Mouse (Mus musculus) megakaryocyte-erythroid progenitor cell, adult 5-6 weeks (primary cell): ENCODE measurements around the gene 0610030E20Rik. TPM values are rescaled to one million over a fixed set of nuclear protein-coding genes. Genes with fewer than 3 reads are reported as not detected.
A peak's percentile ranks its signal among the peaks of the same experiment; 100 is the strongest.

Experiments
- ATAC-seq: replicated peaks from 2 replicates; pipeline ENCODE4 v1.8.0; 2016; ENCODE audit warnings: mild to moderate bottlenecking, inconsistent platforms; ENCODE audit not compliant: severe bottlenecking, poor library complexity, low FRiP score, low TSS enrichment
- total RNA-seq, 2 experiments: library from RNA; stranded (forward) in 1 of 2; stranded (reverse) in 1 of 2; fragments of 200-1000, 215-1000 nt in 1 of 2; fragments of >200 nt in 1 of 2; fragmentation: Nextera tagmentation in 1 of 2; gene quantifications; 2 replicates each; pipeline ENCODE4 v1.2.3; 2014 to 2017

The 0610030E20Rik gene
- total RNA-seq, 2 experiments from 2014 or later, result 15.2 to 28.5 TPM

- no peak for ATAC-seq
These were observed 40.7 kb downstream of the 0610030E20Rik start for GRCm38 (mm10) chr6:72387816-72388215.

GRCm38 (mm10) chr6:72388266-72388665 lies 41.1 kb downstream of the 0610030E20Rik start:
- no peak for ATAC-seq

GRCm38 (mm10) chr6:72388791-72389329 lies 41.7 kb downstream of the 0610030E20Rik start:
- no peak for ATAC-seq

- peak; percentile 85 for ATAC-seq
These were observed 42.4 kb downstream of the 0610030E20Rik start for GRCm38 (mm10) chr6:72389471-72389940.

- peak; percentile 15; the same call in 1 of the 2 replicates for ATAC-seq
These were observed 43.0 kb downstream of the 0610030E20Rik start, which contains the start of gene Vamp8 for GRCm38 (mm10) chr6:72389941-72390771. Vamp8 (minus strand) TSS chr6:72390703.

GRCm38 (mm10) chr6:72390795-72391521 lies 43.8 kb downstream of the 0610030E20Rik start:
- ATAC-seq, result peak; percentile 20; the same call in 1 of the 2 replicates

- ATAC-seq, result no peak
These were observed 45.2 kb downstream of the 0610030E20Rik start for GRCm38 (mm10) chr6:72392341-72392740.

GRCm38 (mm10) chr6:72396837-72397251 lies 49.7 kb downstream of the 0610030E20Rik start:
- ATAC-seq, result no peak

- ATAC-seq, result no peak
These were observed 52.9 kb downstream of the 0610030E20Rik start for GRCm38 (mm10) chr6:72399967-72400366.

- ATAC-seq, result peak; percentile 72
These were observed 54.8 kb downstream of the 0610030E20Rik start for GRCm38 (mm10) chr6:72401875-72402274.

Other genes with a start within 250 kb of the 0610030E20Rik start
- gene St3gal5, start 249.7 kb upstream of the 0610030E20Rik start, total RNA-seq (2014; fragmentation: Nextera tagmentation), result 61.6 and 63.5 TPM in 2 replicates
- 89.4 and 101 TPM in 2 replicates for gene St3gal5, start 249.7 kb upstream of the 0610030E20Rik start, total RNA-seq (2017)
- gene Atoh8, start 111.7 kb upstream of the 0610030E20Rik start, total RNA-seq (2014; fragmentation: Nextera tagmentation), result not detected in 2 replicates
- gene Atoh8, start 111.7 kb upstream of the 0610030E20Rik start, total RNA-seq (2017), result 0.91 TPM in 1 of 2 replicates, not detected in the other
- gene Sftpb, start 42.7 kb upstream of the 0610030E20Rik start, total RNA-seq (2014; fragmentation: Nextera tagmentation), result not detected in 2 replicates
- not detected in 2 replicates for gene Sftpb, start 42.7 kb upstream of the 0610030E20Rik start, total RNA-seq (2017)
- gene Usp39, start 2.1 kb upstream of the 0610030E20Rik start, total RNA-seq (2014; fragmentation: Nextera tagmentation), result 66.8 and 72.5 TPM in 2 replicates
- gene Usp39, start 2.1 kb upstream of the 0610030E20Rik start, total RNA-seq (2017), result 121 and 147 TPM in 2 replicates
- 0.92 and 5.0 TPM in 2 replicates for gene Tmem150a, start 8.1 kb downstream of the 0610030E20Rik start, total RNA-seq (2014; fragmentation: Nextera tagmentation)
- not detected in 2 replicates for gene Tmem150a, start 8.1 kb downstream of the 0610030E20Rik start, total RNA-seq (2017)
- 82.6 and 91.5 TPM in 2 replicates for gene Rnf181, start 19.6 kb downstream of the 0610030E20Rik start, total RNA-seq (2014; fragmentation: Nextera tagmentation)
- 34.8 and 55.5 TPM in 2 replicates for gene Rnf181, start 19.6 kb downstream of the 0610030E20Rik start, total RNA-seq (2017)
- 420 and 424 TPM in 2 replicates for gene Vamp5, start 33.2 kb downstream of the 0610030E20Rik start, total RNA-seq (2014; fragmentation: Nextera tagmentation)
- gene Vamp5, start 33.2 kb downstream of the 0610030E20Rik start, total RNA-seq (2017), result 125 and 132 TPM in 2 replicates
- 225 and 320 TPM in 2 replicates for gene Vamp8, start 43.4 kb downstream of the 0610030E20Rik start, total RNA-seq (2014; fragmentation: Nextera tagmentation)
- 240 and 305 TPM in 2 replicates for gene Vamp8, start 43.4 kb downstream of the 0610030E20Rik start, total RNA-seq (2017)
- 8.6 and 11.3 TPM in 2 replicates for gene Ggcx, start 67.0 kb downstream of the 0610030E20Rik start, total RNA-seq (2014; fragmentation: Nextera tagmentation)
- 3.7 and 11.2 TPM in 2 replicates for gene Ggcx, start 67.0 kb downstream of the 0610030E20Rik start, total RNA-seq (2017)
- gene Mat2a, start 92.2 kb downstream of the 0610030E20Rik start, total RNA-seq (2014; fragmentation: Nextera tagmentation), result 555 and 732 TPM in 2 replicates
- gene Mat2a, start 92.2 kb downstream of the 0610030E20Rik start, total RNA-seq (2017), result 235 and 332 TPM in 2 replicates
- not detected in 2 replicates for gene Sh2d6, start 174.4 kb downstream of the 0610030E20Rik start, total RNA-seq (2014; fragmentation: Nextera tagmentation)
- gene Sh2d6, start 174.4 kb downstream of the 0610030E20Rik start, total RNA-seq (2017), result not detected in 2 replicates
- gene Capg, start 197.1 kb downstream of the 0610030E20Rik start, total RNA-seq (2014; fragmentation: Nextera tagmentation), result 23.7 and 36.7 TPM in 2 replicates
- gene Capg, start 197.1 kb downstream of the 0610030E20Rik start, total RNA-seq (2017), result 37.9 and 39.3 TPM in 2 replicates